Mouse (Mus musculus) urinary bladder, postnatal 4 days (tissue): ENCODE results near the gene Crlf2.

Experiments used
- DNase-seq, 2 experiments: peaks; one replicate each; pipeline ENCODE4 v3.0.0; 2021 to 2022; ENCODE audit warnings: low spot score in 2 of 2

Crlf2 gene

DNA sequence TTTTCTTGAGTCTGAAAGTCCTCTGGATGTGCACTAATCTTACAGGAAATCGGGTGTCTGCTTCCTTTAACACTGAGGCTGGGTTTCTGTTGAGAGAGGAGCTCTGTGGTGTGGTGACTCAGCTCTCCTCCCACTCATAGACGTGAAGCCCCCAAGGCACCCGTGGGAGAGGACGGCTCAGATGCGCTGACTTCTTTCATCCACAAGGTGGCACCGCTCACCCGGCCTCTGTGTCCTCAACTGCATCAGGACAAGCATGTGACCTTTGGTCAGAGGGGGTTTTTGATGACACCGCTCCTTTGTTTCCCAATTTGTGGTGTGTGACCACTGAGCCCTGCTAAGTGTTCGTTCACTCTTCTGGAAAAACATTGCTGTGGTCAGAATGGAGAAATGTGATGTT, 10.1 kb downstream of the Crlf2 start:
- DNase-seq = no peak

DNA sequence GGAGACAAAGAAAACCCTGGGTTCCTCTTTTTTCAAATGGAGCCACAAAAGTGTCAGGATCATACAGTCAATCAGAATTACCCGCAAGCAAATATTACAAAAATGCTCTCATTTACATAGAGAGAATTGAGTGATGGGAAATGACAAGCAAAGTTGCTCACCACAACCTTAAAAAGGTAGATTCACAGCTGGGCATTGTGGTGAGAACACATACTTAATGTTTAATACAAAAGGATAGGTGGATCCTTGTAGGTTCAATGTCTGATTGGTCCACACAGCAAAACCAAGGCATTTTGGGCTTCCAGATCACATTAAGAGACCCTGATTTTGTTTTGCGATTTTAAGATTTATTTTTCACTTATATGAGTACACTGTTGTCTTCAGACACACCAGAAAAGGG, 11.7 kb downstream of the Crlf2 start:
- no peak for DNase-seq

DNA sequence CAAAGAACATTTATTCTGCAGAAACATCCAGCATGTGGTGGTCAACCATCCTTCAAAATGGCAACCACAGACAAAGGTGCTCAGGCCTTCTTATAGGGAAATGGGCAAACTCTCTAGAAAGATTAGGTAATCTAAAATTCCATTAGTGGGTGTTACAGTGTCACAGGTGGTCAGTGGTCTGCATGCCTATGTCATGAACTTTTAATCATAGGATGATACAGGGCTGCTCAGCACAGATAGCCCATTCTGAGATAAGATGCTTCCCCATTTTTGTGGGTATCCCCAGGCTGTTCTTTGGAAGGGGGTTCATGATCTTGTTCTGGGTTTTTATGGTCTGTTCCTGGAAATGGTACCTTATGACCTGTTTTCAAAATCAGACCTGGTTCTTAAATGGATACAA, 49.1 kb downstream of the Crlf2 start:
- no peak for DNase-seq

DNA sequence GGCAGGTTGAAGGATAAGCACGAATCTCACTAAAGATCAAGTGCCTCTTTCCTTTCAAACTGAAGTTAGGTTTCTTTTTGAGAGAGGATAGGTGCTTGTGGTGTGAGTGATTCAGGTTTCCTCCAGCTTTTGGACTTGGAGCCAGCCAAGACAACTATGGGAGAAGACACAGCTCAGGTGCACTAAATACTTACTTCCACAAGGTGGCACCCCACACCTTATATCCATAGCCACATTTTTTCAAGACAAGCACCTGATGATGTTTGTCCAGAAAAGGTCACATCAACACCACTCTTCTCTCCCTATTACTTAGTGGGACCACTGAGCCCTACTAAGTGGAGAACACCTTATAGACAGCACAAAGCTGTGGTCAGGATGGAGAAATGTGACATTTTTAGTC, 52.1 kb downstream of the Crlf2 start:
- no peak for DNase-seq
